Mouse (Mus musculus) heart, postnatal 10 days (tissue): ENCODE data around the gene Nup62. TPM values are rescaled to one million over a fixed set of nuclear protein-coding genes. Genes with fewer than 3 reads are reported as not detected.

ENCODE experiments used
- DNase-seq, 2 experiments: peaks; one replicate each; pipeline ENCODE4 v3.0.0; 2021
- intact Hi-C: fragments of 180-260 bp; cut with DNase I; formaldehyde crosslinking; loops from one replicate; pipeline ENCODE4 v1.15.1; 2025
- total RNA-seq, 2 experiments: library from RNA; stranded (reverse); gene quantifications; 2 replicates each; pipeline ENCODE4 v1.2.3; 2021

The Nup62 gene
- total RNA-seq, 2 experiments from 2014 or later, result 44.3 to 45.1 TPM

- intact Hi-C loops, result no loop called here
Observed at GRCm38 (mm10) chr7:44845006-44845405, 29.1 kb downstream of the Nup62 start.

GRCm38 (mm10) chr7:44846804-44847203 lies 30.9 kb downstream of the Nup62 start:
- DNase-seq, result no peak
- intact Hi-C loops, result no loop called here

More at GRCm38 (mm10) chr7:44845006-44845405, 29.1 kb downstream of the Nup62 start:
- DNase-seq, result no peak

DNA sequence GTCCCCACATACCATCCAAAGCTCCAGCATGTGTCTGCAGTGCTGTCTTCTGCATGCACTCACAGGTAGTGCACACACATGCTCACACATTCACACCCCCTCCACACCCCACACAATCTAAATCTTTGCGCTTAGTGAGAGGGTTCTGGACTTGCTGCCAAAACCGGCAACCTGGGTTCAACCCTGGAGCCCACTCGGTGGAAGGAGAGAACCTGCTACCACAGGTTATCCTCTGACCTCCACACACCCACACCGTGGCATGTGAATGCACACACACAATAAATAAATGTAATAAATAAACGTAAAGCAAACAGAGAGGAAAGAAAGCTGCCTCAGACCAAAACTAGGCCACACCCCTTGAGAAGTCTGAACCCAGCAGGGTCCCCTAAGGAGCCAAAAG lies 31.9 kb downstream of the Nup62 start:
- intact Hi-C loops, result loop anchor here (2.0 kb wide), 1 partner anchor 31 kb away; the partner anchor contains the start of genes Atf5, Il4i1 and Nup62
- DNase-seq, result no peak

- intact Hi-C loops, result loop anchor here (2.0 kb wide), 1 partner anchor 32 kb away; the partner anchor contains the start of genes Atf5, Il4i1 and Nup62
- DNase-seq, result peak; percentile 100
Observed at GRCm38 (mm10) chr7:44848561-44849415, 32.9 kb downstream of the Nup62 start, which contains the start of the genes Akt1s1 and Tbc1d17. TSS of gene Akt1s1 (plus strand) at chr7:44848991. TSS of gene Tbc1d17 (minus strand) at chr7:44849079.

- intact Hi-C loops, result loop anchor here (2.0 kb wide), 1 partner anchor 33 kb away; the partner anchor contains the start of genes Atf5, Il4i1 and Nup62
Observed at GRCm38 (mm10) chr7:44849416-44850111, 33.7 kb downstream of the Nup62 start.

GRCm38 (mm10) chr7:44850146-44850545 lies 34.3 kb downstream of the Nup62 start:
- intact Hi-C loops, result no loop called here
- DNase-seq, result peak; percentile 79 to 84

More at GRCm38 (mm10) chr7:44849416-44850111, 33.7 kb downstream of the Nup62 start:
- peak; percentile 94 for DNase-seq

GRCm38 (mm10) chr7:44850789-44851624 lies 35.1 kb downstream of the Nup62 start:
- intact Hi-C loops, result no loop called here
- DNase-seq, result no peak

- intact Hi-C loops, result no loop called here
- no peak for DNase-seq
Observed at GRCm38 (mm10) chr7:44851625-44852234, 35.8 kb downstream of the Nup62 start.

GRCm38 (mm10) chr7:44852259-44853027 lies 36.6 kb downstream of the Nup62 start:
- DNase-seq, result no peak
- intact Hi-C loops, result no loop called here

- no peak for DNase-seq
- intact Hi-C loops, result no loop called here
Observed at GRCm38 (mm10) chr7:44853065-44853464, 37.2 kb downstream of the Nup62 start.

DNA sequence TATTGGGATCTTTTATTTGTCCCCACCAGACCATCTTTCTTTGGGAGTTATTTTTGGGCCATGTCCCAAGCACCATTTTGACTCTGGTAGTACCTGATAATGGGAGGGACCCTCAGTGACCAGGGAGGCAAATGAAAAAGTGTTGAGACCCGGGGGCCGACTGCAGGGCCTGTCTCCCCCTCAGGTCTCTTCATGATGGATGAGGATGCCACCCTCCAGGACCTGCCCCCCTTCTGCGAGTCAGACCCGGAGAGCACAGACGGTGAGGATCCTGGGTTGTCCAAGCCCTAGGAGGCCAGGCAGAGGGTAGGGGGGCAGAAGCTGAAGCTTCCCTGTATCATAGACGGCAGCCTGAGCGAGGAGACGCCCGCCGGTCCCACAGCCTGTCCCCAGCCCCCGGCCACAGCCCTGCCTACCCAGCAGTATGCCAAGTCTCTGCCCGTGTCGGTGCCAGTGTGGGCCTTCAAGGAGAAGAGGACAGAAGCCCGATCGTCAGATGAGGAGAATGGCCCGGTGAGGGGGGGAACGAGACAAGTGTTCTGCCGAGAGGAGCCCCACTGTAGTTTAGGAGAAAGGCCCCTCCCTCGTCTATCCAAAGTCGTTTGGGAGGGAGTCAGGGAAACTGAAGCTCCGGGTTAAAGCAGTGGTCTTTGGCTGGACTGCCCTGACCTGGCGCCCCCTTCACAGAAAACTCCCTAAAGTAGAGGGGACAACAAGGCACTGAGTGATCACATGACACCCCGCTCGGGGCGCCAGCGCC lies 37.9 kb downstream of the Nup62 start:
- intact Hi-C loops, result no loop called here
- DNase-seq, result no peak

- intact Hi-C loops, result no loop called here
Observed at GRCm38 (mm10) chr7:44854356-44855031, 38.6 kb downstream of the Nup62 start.

DNA sequence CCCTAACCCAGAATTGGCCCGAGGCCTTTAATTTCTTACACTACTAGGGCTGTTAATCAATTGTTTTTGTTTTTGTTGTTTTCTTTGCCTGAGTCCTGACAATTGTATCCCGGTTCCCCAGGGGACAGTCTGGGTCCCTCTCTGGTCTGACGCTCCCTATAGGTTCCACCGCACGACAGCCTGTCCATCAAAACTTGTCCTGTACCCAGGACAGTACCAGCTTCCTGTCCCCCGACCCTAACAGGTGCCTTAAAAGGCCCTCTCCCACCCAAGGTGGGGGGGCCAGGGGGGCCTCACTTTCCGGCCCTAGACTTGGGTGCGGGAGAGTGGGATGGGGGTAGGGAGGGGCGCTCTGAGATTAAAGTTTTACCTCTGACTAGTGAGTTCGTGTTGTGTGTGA lies 39.1 kb downstream of the Nup62 start:
- intact Hi-C loops, result no loop called here
- no peak for DNase-seq

More at GRCm38 (mm10) chr7:44854356-44855031, 38.6 kb downstream of the Nup62 start:
- DNase-seq, result peak; percentile 91 to 92

DNA sequence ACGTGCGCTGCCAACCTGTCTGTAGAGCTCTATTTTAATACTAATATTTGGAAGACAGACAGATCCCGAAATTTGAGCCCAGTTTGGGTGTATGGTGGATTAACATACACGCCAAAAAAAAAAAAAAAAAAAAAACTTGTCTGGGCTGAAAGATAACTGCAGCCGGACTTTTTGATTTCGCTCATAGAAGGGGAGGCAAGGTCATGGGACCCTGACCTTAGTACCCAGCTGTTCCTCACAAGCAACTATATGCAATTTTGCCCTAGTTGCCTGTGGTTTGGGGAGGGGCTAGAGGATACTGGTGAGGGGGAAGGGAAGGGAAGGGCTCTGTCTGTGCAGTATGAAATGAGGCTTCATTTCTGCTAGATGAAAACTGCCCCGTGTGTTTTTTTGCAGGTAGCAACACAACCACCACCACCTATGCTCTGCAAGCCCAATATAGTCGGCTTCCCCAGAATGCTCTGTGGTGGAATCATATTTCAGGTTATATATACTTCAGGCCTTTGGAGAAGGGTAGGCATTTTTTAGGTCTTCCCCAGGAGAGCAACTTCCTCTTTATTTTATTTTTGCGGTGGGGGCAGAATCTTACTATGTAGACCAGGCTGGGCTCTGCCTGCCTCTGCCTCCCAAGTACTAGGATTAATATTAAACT lies 40.5 kb downstream of the Nup62 start:
- intact Hi-C loops, result no loop called here
- DNase-seq, result no peak

DNA sequence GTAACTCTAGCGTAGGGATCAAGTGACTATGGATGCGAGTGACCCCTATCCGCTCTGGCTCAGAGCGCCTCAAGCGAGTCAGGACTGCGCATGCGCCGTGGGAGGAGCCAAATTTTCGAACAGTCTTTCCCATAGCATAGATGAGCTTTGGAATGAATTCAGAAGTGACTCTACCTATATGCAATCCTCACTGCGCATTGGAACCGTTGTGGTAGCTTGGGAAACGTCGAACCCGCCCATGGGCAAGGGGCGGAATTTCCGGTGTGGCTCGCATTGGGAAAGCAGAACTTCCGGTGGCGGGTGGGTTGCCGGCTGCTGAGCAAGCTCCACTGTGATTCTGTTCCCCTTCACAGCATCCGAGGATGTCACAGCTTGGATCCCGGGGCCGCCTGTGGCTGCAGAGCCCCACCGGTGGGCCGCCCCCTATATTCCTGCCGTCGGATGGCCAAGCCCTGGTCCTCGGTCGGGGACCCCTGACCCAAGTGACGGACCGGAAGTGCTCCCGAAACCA lies 41.2 kb downstream of the Nup62 start, which contains the start of gene Pnkp:
Gene Pnkp (plus strand): TSS at position 98 of the 511 bp plus-strand sequence.
- peak; percentile 90 to 93 for DNase-seq
- intact Hi-C loops, result no loop called here

GRCm38 (mm10) chr7:44857905-44858304 lies 42.0 kb downstream of the Nup62 start:
- intact Hi-C loops, result no loop called here
- no peak for DNase-seq

- intact Hi-C loops, result no loop called here
- DNase-seq, result no peak
Observed at GRCm38 (mm10) chr7:44859896-44860295, 44.0 kb downstream of the Nup62 start.
